Mouse (Mus musculus) MEL (cell line): Measurements from ENCODE around the gene Ints13. TPM values are rescaled to one million over a fixed set of nuclear protein-coding genes. Genes with fewer than 3 reads are reported as not detected.
A peak's percentile ranks its signal among the peaks of the same experiment; 100 is the strongest.

Source experiments
- DNase-seq: peaks from one replicate; pipeline ENCODE4 v3.0.0; 2011; ENCODE audit warnings: low read depth, low spot score
- H3K27ac ChIP-seq: 2 replicates; pipeline ENCODE4 v1.5.1; 2012; ENCODE audit warnings: low read depth, mild to moderate bottlenecking, control low read depth, low read length, moderate library complexity; ENCODE audit not compliant: control insufficient read depth
- H3K27me3 ChIP-seq, 2 experiments: fragments of 150-350 bp in 1 of 2; sonication (generic) in 1 of 2; 2 replicates each; pipeline ENCODE4 v1.6.1; 2012; ENCODE audit warnings: low read length in 2 of 2, mild to moderate bottlenecking in 2 of 2, improper control_type of control experiment in 1 of 2, moderate library complexity in 1 of 2; ENCODE audit not compliant: insufficient read depth in 2 of 2, control insufficient read depth in 1 of 2
- H3K36me3 ChIP-seq, 2 experiments: 2 replicates each; pipeline ENCODE4 v1.6.1; 2012 to 2014; ENCODE audit warnings: low read length in 2 of 2, improper control_type of control experiment in 1 of 2, inconsistent platforms in 1 of 2, mild to moderate bottlenecking in 1 of 2; ENCODE audit not compliant: insufficient read depth in 2 of 2, control insufficient read depth in 1 of 2
- H3K4me1 ChIP-seq, 2 experiments: fragments of 150-350 bp in 1 of 2; sonication (generic) in 1 of 2; 2 replicates each; pipeline ENCODE4 v1.6.1; 2012; ENCODE audit warnings: low read length in 2 of 2, improper control_type of control experiment in 1 of 2, mild to moderate bottlenecking in 1 of 2; ENCODE audit not compliant: insufficient read depth in 2 of 2, control insufficient read depth in 1 of 2
- H3K4me3 ChIP-seq, 2 experiments: fragments of 150-350 bp in 1 of 2; sonication (generic) in 1 of 2; 2 replicates each; pipeline ENCODE4 v1.5.1; 2012; ENCODE audit warnings: low read depth in 2 of 2, low read length in 2 of 2, mild to moderate bottlenecking in 2 of 2, moderate library complexity in 2 of 2, control low read depth in 1 of 2, improper control_type of control experiment in 1 of 2; ENCODE audit not compliant: control insufficient read depth in 1 of 2, insufficient read depth in 1 of 2
- H3K79me2 ChIP-seq: 2 replicates; pipeline ENCODE4 v1.6.1; 2012; ENCODE audit warnings: mild to moderate bottlenecking, low read length, moderate library complexity; ENCODE audit not compliant: control insufficient read depth, poor library complexity, insufficient read depth
- H3K9ac ChIP-seq: 2 replicates; pipeline ENCODE4 v1.6.1; 2012; ENCODE audit warnings: low read depth, mild to moderate bottlenecking, control low read depth, low read length, moderate library complexity; ENCODE audit not compliant: control insufficient read depth, poor library complexity, severe bottlenecking
- H3K9me3 ChIP-seq: fragments of 150-350 bp; sonication (generic); replicated peaks from 2 replicates; pipeline ENCODE4 v1.6.1; 2012; ENCODE audit warnings: mild to moderate bottlenecking, low read length, improper control_type of control experiment, moderate library complexity; ENCODE audit not compliant: insufficient read depth
- BHLHE40 ChIP-seq: IDR thresholded peaks from 2 replicates; pipeline ENCODE4 v1.6.1; 2012; ENCODE audit warnings: low read depth, mild to moderate bottlenecking, inconsistent platforms, low read length, improper control_type of control experiment, borderline replicate concordance
- CHD1 ChIP-seq: IDR thresholded peaks from 2 replicates; pipeline ENCODE4 v1.6.1; 2012; ENCODE audit warnings: low read depth, mild to moderate bottlenecking, inconsistent platforms, low read length, improper control_type of control experiment
- CHD2 ChIP-seq: IDR thresholded peaks from 2 replicates; pipeline ENCODE4 v1.6.1; 2011; ENCODE audit warnings: low read length, improper control_type of control experiment
- CTCF ChIP-seq, 3 experiments: IDR thresholded peaks in 2 of 3; conservative IDR thresholded peaks in 1 of 3; 2 replicates each; pipeline ENCODE4 v1.5.1; 2011 to 2012; ENCODE audit warnings: low read length in 3 of 3, low read depth in 2 of 3, mild to moderate bottlenecking in 2 of 3, improper control_type of control experiment in 1 of 3, inconsistent platforms in 1 of 3, mixed read lengths in 1 of 3, moderate library complexity in 1 of 3; ENCODE audit not compliant: control insufficient read depth in 1 of 3, insufficient read depth in 1 of 3, poor library complexity in 1 of 3, severe bottlenecking in 1 of 3
- ELF1 ChIP-seq: IDR thresholded peaks from 2 replicates; pipeline ENCODE4 v1.6.1; 2014; ENCODE audit warnings: low read depth, mild to moderate bottlenecking, inconsistent platforms, low read length, improper control_type of control experiment, moderate library complexity
- EP300 ChIP-seq, 2 experiments: IDR thresholded peaks; 2 replicates each; pipeline ENCODE4 v1.6.1; 2011; ENCODE audit warnings: improper control_type of control experiment in 2 of 2, low read length in 2 of 2, low read depth in 1 of 2, mild to moderate bottlenecking in 1 of 2
- ETS1 ChIP-seq: IDR thresholded peaks from 2 replicates; pipeline ENCODE4 v1.6.1; 2012; ENCODE audit warnings: low read depth, mild to moderate bottlenecking, inconsistent platforms, low read length, improper control_type of control experiment, moderate library complexity
- GABPA ChIP-seq: IDR thresholded peaks from 2 replicates; pipeline ENCODE4 v1.6.1; 2012; ENCODE audit warnings: low read depth, mild to moderate bottlenecking, inconsistent platforms, low read length, improper control_type of control experiment, moderate library complexity
- GATA1 ChIP-seq: IDR thresholded peaks from 2 replicates; pipeline ENCODE4 v1.6.1; 2011; ENCODE audit warnings: low read depth, low read length, improper control_type of control experiment
- HCFC1 ChIP-seq: IDR thresholded peaks from 2 replicates; pipeline ENCODE4 v1.6.1; 2012; ENCODE audit warnings: low read depth, mild to moderate bottlenecking, inconsistent platforms, low read length, improper control_type of control experiment, moderate library complexity
- JUND ChIP-seq: IDR thresholded peaks from 2 replicates; pipeline ENCODE4 v1.6.1; 2011; ENCODE audit warnings: low read depth, mild to moderate bottlenecking, improper control_type of control experiment, low read length
- KAT2A ChIP-seq: conservative IDR thresholded peaks from 2 replicates; pipeline ENCODE4 v1.6.1; 2012; ENCODE audit warnings: low read depth, low read length, improper control_type of control experiment, inconsistent platforms
- MAFK ChIP-seq: IDR thresholded peaks from 2 replicates; pipeline ENCODE4 v1.6.1; 2011; ENCODE audit warnings: low read depth, mild to moderate bottlenecking, low read length, improper control_type of control experiment, borderline replicate concordance
- MAX ChIP-seq: IDR thresholded peaks from 2 replicates; pipeline ENCODE4 v1.6.1; 2011; ENCODE audit warnings: low read length, improper control_type of control experiment
- MAZ ChIP-seq: IDR thresholded peaks from 2 replicates; pipeline ENCODE4 v1.6.1; 2012; ENCODE audit warnings: low read depth, mild to moderate bottlenecking, inconsistent platforms, low read length, improper control_type of control experiment
- MEF2A ChIP-seq: IDR thresholded peaks from 2 replicates; pipeline ENCODE4 v1.6.1; 2014; ENCODE audit warnings: low read depth, mild to moderate bottlenecking, inconsistent platforms, low read length, improper control_type of control experiment; ENCODE audit not compliant: poor library complexity, insufficient replicate concordance, severe bottlenecking; ENCODE audit errors: extremely low read depth
- MXI1 ChIP-seq: IDR thresholded peaks from 2 replicates; pipeline ENCODE4 v1.6.1; 2011; ENCODE audit warnings: mild to moderate bottlenecking, low read depth, low read length, improper control_type of control experiment
- MYB ChIP-seq: IDR thresholded peaks from 2 replicates; pipeline ENCODE4 v1.6.1; 2011; ENCODE audit warnings: mild to moderate bottlenecking, low read depth, low read length, improper control_type of control experiment
- MYC ChIP-seq: IDR thresholded peaks from 2 replicates; pipeline ENCODE4 v1.6.1; 2011; ENCODE audit warnings: low read depth, mild to moderate bottlenecking, low read length, improper control_type of control experiment, moderate library complexity
- NELFE ChIP-seq: IDR thresholded peaks from 2 replicates; pipeline ENCODE4 v1.6.1; 2011; ENCODE audit warnings: low read depth, low read length, improper control_type of control experiment
- NRF1 ChIP-seq: IDR thresholded peaks from 2 replicates; pipeline ENCODE4 v1.6.1; 2014; ENCODE audit warnings: low read depth, mild to moderate bottlenecking, inconsistent platforms, low read length, improper control_type of control experiment, moderate library complexity; ENCODE audit not compliant: poor library complexity, insufficient read depth, severe bottlenecking
- POLR2A ChIP-seq, 2 experiments: IDR thresholded peaks; 2 replicates each; pipeline ENCODE4 v1.6.1; 2011 to 2012; ENCODE audit warnings: low read length in 2 of 2, mild to moderate bottlenecking in 2 of 2, control low read depth in 1 of 2, improper control_type of control experiment in 1 of 2, low read depth in 1 of 2, moderate library complexity in 1 of 2; ENCODE audit not compliant: control insufficient read depth in 1 of 2, insufficient read depth in 1 of 2, poor library complexity in 1 of 2
- POLR2AphosphoS2 ChIP-seq: IDR thresholded peaks from 2 replicates; pipeline ENCODE4 v1.6.1; 2011; ENCODE audit warnings: low read length, improper control_type of control experiment
- RAD21 ChIP-seq: IDR thresholded peaks from 2 replicates; pipeline ENCODE4 v1.6.1; 2011; ENCODE audit warnings: mild to moderate bottlenecking, low read depth, low read length, improper control_type of control experiment
- RCOR1 ChIP-seq: IDR thresholded peaks from 2 replicates; pipeline ENCODE4 v1.6.1; 2012; ENCODE audit warnings: low read depth, mild to moderate bottlenecking, inconsistent platforms, low read length, improper control_type of control experiment
- SIN3A ChIP-seq: IDR thresholded peaks from 2 replicates; pipeline ENCODE4 v1.6.1; 2012; ENCODE audit warnings: low read length, improper control_type of control experiment, inconsistent platforms
- SMC3 ChIP-seq: IDR thresholded peaks from 2 replicates; pipeline ENCODE4 v1.6.1; 2011; ENCODE audit warnings: low read depth, low read length, improper control_type of control experiment
- TAL1 ChIP-seq: IDR thresholded peaks from 2 replicates; pipeline ENCODE4 v1.6.1; 2012; ENCODE audit warnings: mild to moderate bottlenecking, inconsistent platforms, low read length, moderate library complexity, mixed read lengths
- TBP ChIP-seq: IDR thresholded peaks from 2 replicates; pipeline ENCODE4 v1.8.0; 2011; ENCODE audit warnings: low read depth, low read length, improper control_type of control experiment
- TCF12 ChIP-seq: IDR thresholded peaks from 2 replicates; pipeline ENCODE4 v1.6.1; 2014; ENCODE audit warnings: low read depth, mild to moderate bottlenecking, inconsistent platforms, low read length, improper control_type of control experiment, moderate library complexity
- UBTF ChIP-seq: IDR thresholded peaks from 2 replicates; pipeline ENCODE4 v1.6.1; 2012; ENCODE audit warnings: low read depth, mild to moderate bottlenecking, inconsistent platforms, low read length, improper control_type of control experiment, moderate library complexity, borderline replicate concordance; ENCODE audit not compliant: insufficient read depth
- USF1 ChIP-seq: IDR thresholded peaks from 2 replicates; pipeline ENCODE4 v1.6.1; 2014; ENCODE audit warnings: low read depth, mild to moderate bottlenecking, inconsistent platforms, low read length, improper control_type of control experiment, moderate library complexity
- ZC3H11A ChIP-seq: IDR thresholded peaks from 2 replicates; pipeline ENCODE4 v1.6.1; 2012; ENCODE audit warnings: low read depth, mild to moderate bottlenecking, inconsistent platforms, low read length, improper control_type of control experiment
- ZKSCAN1 ChIP-seq: IDR thresholded peaks from 2 replicates; pipeline ENCODE4 v1.6.1; 2012; ENCODE audit warnings: low read depth, mild to moderate bottlenecking, inconsistent platforms, low read length, improper control_type of control experiment, moderate library complexity
- ZMIZ1 ChIP-seq: IDR thresholded peaks from 2 replicates; pipeline ENCODE4 v1.6.1; 2012; ENCODE audit warnings: low read depth, mild to moderate bottlenecking, inconsistent platforms, low read length, improper control_type of control experiment, moderate library complexity
- ZNF384 ChIP-seq: IDR thresholded peaks from 2 replicates; pipeline ENCODE4 v1.6.1; 2012; ENCODE audit warnings: low read depth, mild to moderate bottlenecking, inconsistent platforms, low read length, improper control_type of control experiment
- polyA plus RNA-seq, 2 experiments: library from polyadenylated mRNA; stranded (reverse) in 1 of 2; unstranded in 1 of 2; fragments of >175 nt in 1 of 2; fragments of >200 nt in 1 of 2; gene quantifications; 2 replicates each; pipeline versions ENCODE4 v1.2.1 to v1.2.4; 2012; ENCODE audit warnings: low replicate concordance in 2 of 2, low read depth in 1 of 2; ENCODE audit not compliant: insufficient read length in 2 of 2, insufficient read depth in 1 of 2, missing spikeins in 1 of 2
- total RNA-seq: library from RNA; depleted of rRNA; stranded (reverse); fragments of 300-350 nt; gene quantifications from 2 replicates; pipeline ENCODE4 v1.2.3, GENCODE M21; 2012; rRNA removed

Ints13 gene
- total RNA-seq (65.0 and 70.2 TPM in 2 replicates), polyA plus RNA-seq (10 to 100 TPM in 1 of 2 experiments, not detected in 1; 63.5 TPM)

DNA sequence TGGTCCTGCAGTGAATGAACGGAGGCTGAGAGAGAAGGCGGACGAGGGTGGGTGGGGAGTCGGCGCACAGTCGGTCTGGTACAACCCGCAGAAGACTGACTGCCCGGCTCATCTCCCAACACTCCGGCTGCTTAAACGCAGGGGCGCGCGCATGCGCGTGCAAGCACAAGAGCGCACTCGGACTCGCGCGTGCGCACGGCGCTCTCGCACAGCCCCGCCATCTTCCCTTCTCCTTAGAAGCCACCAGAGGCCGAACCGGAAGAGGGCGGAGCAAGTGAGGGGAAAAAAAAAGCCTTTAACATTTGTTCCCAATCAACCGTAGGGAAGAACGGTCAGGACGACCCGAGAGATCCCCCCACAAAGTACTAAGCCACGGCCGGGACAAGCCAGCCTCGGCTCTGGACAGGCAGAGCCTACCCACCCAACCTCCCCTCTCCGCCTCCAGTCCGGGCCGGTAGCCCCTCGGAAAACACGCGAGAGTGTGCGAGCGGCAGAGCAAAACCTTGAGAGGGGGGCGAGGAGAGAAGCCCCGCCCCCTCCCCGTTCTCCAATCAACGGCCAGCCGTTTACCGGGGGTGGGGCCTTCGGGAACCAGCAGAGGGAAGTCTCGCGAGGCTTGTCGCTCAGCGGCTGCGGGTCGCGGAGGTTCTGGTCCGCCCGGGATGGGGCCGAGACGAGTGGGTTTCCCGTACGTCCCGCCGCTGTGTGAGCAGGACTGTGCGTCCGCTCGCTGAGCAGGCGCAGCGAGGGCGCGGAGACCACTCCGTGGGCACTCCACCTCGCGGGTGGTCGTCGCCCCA lies at the start of gene Ints13:
TSS of gene Ints13 (minus strand) at position 526 of the 800 bp plus-strand sequence.
- no peaks in the 10 kb centered on the region for H3K9me3 ChIP-seq
- peaks cover 60% of the 10 kb centered on the region for H3K79me2 ChIP-seq
- peaks cover 2 to 42% of the 10 kb centered on the region in 2 experiments; a peak in 3 of 4 replicates for H3K36me3 ChIP-seq
- DNase-seq = peak; percentile 98
- H3K27ac ChIP-seq = peak within 1 kb of the TSS; percentile 90
- H3K27me3 ChIP-seq = no peaks in the 10 kb centered on the region
- H3K9ac ChIP-seq = peak within 1 kb of the TSS; percentile 95
- H3K4me3 ChIP-seq = peak within 1 kb of the TSS; percentile 91 to 97
- peaks cover 10 to 14% of the 10 kb centered on the region in 2 experiments for H3K4me1 ChIP-seq
- TF ChIP-seq ZNF384 = peak; percentile 98
- TF ChIP-seq NELFE = peak; percentile 98
- TF ChIP-seq HCFC1 = peak; percentile 80
- TF ChIP-seq CTCF (IDR thresholded peaks at IDR 0.05 in 2 of 3, conservative IDR thresholded peaks at IDR 0.05 in 1 of 3; ENCODE audit: control insufficient read depth in 1 of 3, insufficient read depth in 1 of 3, low read depth in 2 of 3, low read length in 3 of 3, poor library complexity in 1 of 3, severe bottlenecking in 1 of 3) = no peak
- TF ChIP-seq TCF12 = peak; percentile 61
- no peak; the same call in 1 of the 2 replicates for TF ChIP-seq KAT2A
- TF ChIP-seq ETS1 = 0 out of 2 replicates have a peak, but pooled peaks have one; percentile 46
- TF ChIP-seq RAD21 = no peak
- no peak for TF ChIP-seq MXI1
- TF ChIP-seq ZC3H11A = no peak
- no peak for TF ChIP-seq MAX
- TF ChIP-seq POLR2AphosphoS2 = peak; percentile 96
- no peak for TF ChIP-seq SMC3
- TF ChIP-seq CHD2 = peak; percentile 93
- TF ChIP-seq POLR2A (IDR thresholded peaks at IDR 0.05; ENCODE audit: control insufficient read depth in 1 of 2, insufficient read depth in 1 of 2, low read depth in 1 of 2, low read length in 2 of 2, poor library complexity in 1 of 2) = peak; percentile 94 to 97
- TF ChIP-seq BHLHE40 = no peak
- TF ChIP-seq MEF2A = no peak
- no peak for TF ChIP-seq UBTF
- TF ChIP-seq EP300 (IDR thresholded peaks at IDR 0.05; ENCODE audit: low read depth in 1 of 2, low read length in 2 of 2) = no peak
- no peak; the same call in 1 of the 2 replicates for TF ChIP-seq CHD1
- no peak for TF ChIP-seq GABPA
- no peak for TF ChIP-seq RCOR1
- TF ChIP-seq ZMIZ1 = peak; percentile 82
- TF ChIP-seq USF1 = no peak
- peak; percentile 75 for TF ChIP-seq SIN3A
- TF ChIP-seq ZKSCAN1 = no peak
- TF ChIP-seq GATA1 = no peak
- peak; percentile 90 for TF ChIP-seq NRF1
- TF ChIP-seq TAL1 = no peak
- no peak for TF ChIP-seq JUND
- no peak; the same call in 1 of the 2 replicates for TF ChIP-seq MAZ
- TF ChIP-seq MYC = no peak; the same call in 1 of the 2 replicates
- TF ChIP-seq MYB = no peak; the same call in 1 of the 2 replicates
- peak; percentile 63 for TF ChIP-seq TBP
- peak; percentile 79 for TF ChIP-seq ELF1
- TF ChIP-seq MAFK = no peak
